Mouse (Mus musculus) cortical plate, adult 2 months (tissue): ENCODE measurements around the gene S100b. TPM values are rescaled to one million over a fixed set of nuclear protein-coding genes. Genes with fewer than 3 reads are reported as not detected.

Experiments
- H3K27ac ChIP-seq: fragments of 200-500 bp; 2 replicates; pipeline ENCODE4 v1.5.1; 2012; ENCODE audit warnings: low read length, control low read depth, inconsistent platforms; ENCODE audit not compliant: insufficient read depth
- H3K4me1 ChIP-seq: fragments of 200-500 bp; 2 replicates; pipeline ENCODE4 v1.6.1; 2011; ENCODE audit warnings: low read length; ENCODE audit not compliant: control insufficient read depth, insufficient read depth
- H3K4me3 ChIP-seq: fragments of 200-500 bp; 2 replicates; pipeline ENCODE4 v1.5.1; 2011; ENCODE audit warnings: mild to moderate bottlenecking, low read length, control low read depth; ENCODE audit not compliant: insufficient read depth
- CTCF ChIP-seq: fragments of 200-500 bp; IDR thresholded peaks from 2 replicates; pipeline ENCODE4 v1.5.1; 2011; ENCODE audit warnings: mild to moderate bottlenecking, control low read depth, low read length; ENCODE audit not compliant: insufficient read depth; ENCODE audit errors: extremely low read depth
- POLR2A ChIP-seq: fragments of 200-500 bp; IDR thresholded peaks from 2 replicates; pipeline ENCODE4 v1.6.1; 2011; ENCODE audit warnings: mild to moderate bottlenecking, low read length, control low read depth; ENCODE audit not compliant: insufficient read depth; ENCODE audit errors: extremely low read depth
- polyA plus RNA-seq: library from polyadenylated mRNA; depleted of rRNA; stranded (reverse); fragments of >200 nt; gene quantifications from 2 replicates; pipeline ENCODE4 v1.2.3, GENCODE M21; 2012

S100b gene
- polyA plus RNA-seq, 1 experiment = 260 TPM

DNA sequence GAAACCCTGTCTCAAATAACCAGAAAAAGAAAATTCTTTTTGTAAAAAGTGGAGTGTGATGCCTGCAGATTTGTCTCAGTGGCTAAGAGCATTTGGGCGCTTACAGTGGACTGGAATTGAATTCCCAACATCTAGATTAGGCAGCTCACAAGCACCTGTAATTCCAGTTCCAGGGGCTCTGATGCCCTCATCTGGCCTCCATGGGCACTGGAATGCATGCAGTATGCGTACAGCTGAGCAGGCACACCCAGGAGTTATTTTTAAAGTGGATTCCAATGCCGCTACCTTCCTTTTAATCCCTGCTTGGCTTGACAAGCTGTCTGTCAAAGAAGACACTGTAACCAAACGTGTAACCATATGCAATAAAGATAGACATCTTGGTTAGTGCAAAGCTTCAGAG is 14.3 kb upstream of the S100b start:
- Histone ChIP-seq H3K4me1 (peaks cover 3% of the 10 kb centered on the region; the same call in 1 of the 2 replicates), H3K4me3 (no peak overlapping the region), H3K27ac (no peak overlapping the region)
- TF ChIP-seq CTCF (no peak), POLR2A (no peak)

DNA sequence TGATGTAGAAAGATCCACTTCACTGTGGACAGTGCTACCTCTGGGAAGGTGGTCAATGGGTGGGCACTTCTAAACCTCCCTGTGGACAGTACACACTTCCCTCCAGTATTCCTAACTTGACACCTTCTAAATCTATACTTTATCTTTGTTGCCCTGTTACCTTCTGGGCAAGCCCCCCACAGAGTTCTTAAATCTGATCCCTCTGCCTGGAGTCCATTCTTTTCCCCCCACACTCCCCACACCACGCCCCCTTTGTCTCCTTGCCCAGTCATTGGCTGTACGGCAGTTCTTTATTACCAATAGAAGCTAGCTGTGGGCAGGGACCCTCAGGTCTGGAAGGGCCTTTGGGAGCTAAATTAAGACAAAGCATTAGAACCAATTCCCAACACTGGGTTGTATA is 8.5 kb upstream of the S100b start:
- H3K4me3 ChIP-seq = no peak overlapping the region
- H3K4me1 ChIP-seq = no peaks in the 10 kb centered on the region
- H3K27ac ChIP-seq = no peak overlapping the region
- TF ChIP-seq POLR2A (no peak), CTCF (no peak)

DNA sequence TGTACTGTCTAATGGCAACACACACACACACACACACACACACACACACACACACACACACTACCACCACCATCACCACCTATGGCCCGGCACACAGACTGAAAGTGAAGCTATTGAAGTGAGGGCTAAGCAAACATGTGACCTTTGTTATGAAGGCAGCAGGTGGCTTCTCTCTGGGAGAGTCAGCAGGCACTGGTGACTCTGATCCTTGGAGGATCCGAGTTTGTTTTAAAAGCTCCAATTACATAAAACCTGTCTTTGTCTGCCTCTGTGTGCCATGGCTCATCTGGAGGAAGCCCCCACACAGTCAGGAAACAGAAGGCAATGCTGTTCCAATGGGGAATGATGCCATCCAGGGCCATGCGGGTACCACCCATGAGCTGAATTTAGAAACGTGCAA is 7.1 kb upstream of the S100b start:
- TF ChIP-seq POLR2A = no peak
- no peak for TF ChIP-seq CTCF
- H3K4me1 ChIP-seq = no peaks in the 10 kb centered on the region
- H3K27ac ChIP-seq = no peak overlapping the region
- H3K4me3 ChIP-seq = no peak overlapping the region

DNA sequence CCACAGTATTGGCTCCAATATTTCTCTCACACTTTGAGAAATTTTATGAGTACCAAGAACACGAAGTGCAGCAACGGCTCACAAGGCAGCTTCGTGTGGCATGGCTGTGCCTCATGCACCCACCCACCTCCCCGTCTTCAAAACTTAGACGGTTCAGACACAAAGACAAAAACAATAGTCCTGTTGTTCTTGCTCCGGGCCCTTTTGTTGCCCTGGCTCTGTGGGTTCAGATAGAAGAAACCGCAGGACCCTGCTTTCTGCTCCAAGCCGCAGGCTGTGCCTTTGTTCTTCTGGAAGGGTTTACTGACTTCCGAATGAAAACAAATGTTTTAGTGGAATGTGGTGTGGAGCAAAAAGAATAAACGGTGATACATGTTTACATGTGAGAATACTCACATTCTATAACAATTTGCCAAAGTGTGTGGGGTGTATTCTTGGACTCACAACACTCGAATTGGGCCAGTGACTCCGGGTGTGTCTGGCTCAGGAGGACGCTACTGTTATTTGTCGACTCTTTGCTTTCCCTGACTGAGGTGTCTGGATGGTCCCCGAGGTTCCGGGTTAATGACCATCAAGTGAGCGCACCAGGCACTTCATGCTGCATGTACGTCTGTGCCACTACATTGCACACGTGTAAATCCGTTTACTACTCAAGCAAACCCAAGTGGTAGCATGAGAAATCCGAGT is 5.5 kb upstream of the S100b start:
- no peak for TF ChIP-seq POLR2A
- TF ChIP-seq CTCF = no peak
- H3K4me1 ChIP-seq = peaks cover 3% of the 10 kb centered on the region; the same call in 1 of the 2 replicates
- H3K4me3 ChIP-seq = no peak overlapping the region
- H3K27ac ChIP-seq = no peak overlapping the region

DNA sequence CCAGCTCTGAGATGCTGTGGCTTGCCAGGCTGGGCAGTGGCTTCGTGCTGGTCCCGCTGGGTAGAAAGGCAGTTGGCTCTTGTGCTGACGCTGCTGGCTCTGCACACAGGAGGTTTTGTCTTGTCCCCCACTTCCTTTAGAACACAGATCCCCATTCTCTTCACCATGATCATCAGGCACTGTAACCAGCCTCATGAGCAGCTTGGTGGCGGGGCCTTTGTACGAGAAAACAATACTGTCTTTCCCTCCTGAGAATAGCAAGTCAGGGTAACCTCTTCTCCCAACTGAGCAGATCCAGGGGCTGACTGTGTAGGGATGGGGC is 5.0 kb upstream of the S100b start:
- Histone ChIP-seq H3K4me3 (no peak overlapping the region), H3K27ac (no peak overlapping the region), H3K4me1 (peaks cover 4% of the 10 kb centered on the region; the same call in 1 of the 2 replicates)
- TF ChIP-seq POLR2A (no peak), CTCF (no peak)

DNA sequence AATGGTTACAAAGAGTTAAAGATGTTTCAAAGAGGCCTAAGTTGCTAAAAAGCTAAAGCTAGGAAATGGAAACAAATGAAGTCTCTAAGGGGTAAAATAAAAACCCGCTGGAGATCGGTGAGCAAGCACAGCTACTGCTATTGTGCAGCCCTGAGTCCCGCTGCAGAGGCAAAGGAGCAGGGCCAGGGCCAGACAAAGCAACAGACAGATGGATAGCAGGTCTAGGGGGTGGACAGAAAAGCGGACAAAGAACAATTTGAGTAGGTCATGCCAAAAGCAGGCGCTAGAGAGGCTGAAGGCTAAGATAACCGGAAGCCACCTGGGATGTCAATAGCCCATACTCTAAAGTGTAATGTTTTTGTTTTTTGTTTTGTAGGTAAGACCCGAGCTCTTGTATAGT is 2.8 kb upstream of the S100b start:
- Histone ChIP-seq H3K27ac (no peak overlapping the region), H3K4me3 (no peak overlapping the region), H3K4me1 (peaks cover 4% of the 10 kb centered on the region; the same call in 1 of the 2 replicates)
- TF ChIP-seq CTCF (no peak), POLR2A (no peak)

DNA sequence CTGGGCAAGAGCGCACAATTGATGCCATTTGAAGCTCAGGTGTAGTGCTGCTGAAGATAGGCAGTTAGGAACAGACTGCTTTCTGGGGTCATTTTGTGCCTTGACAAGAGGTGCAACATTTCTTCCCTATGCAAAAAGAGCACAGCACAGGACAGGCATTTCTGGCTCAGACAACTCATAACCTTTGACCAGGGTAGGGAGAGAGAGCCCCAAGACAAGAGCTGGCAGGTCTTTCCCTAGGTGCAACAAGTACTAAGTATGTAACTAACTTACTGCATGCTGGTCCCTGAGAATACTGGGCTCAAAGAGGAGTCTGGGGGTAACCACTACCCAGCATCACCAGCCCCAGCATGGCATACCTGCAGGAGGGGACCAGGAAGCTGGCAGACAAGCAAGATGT is 574 bp upstream of the S100b start:
- Histone ChIP-seq H3K27ac (no peak overlapping the region), H3K4me3 (no peak overlapping the region), H3K4me1 (peaks cover 6% of the 10 kb centered on the region; the same call in 1 of the 2 replicates)
- no peak for TF ChIP-seq CTCF
- no peak for TF ChIP-seq POLR2A

DNA sequence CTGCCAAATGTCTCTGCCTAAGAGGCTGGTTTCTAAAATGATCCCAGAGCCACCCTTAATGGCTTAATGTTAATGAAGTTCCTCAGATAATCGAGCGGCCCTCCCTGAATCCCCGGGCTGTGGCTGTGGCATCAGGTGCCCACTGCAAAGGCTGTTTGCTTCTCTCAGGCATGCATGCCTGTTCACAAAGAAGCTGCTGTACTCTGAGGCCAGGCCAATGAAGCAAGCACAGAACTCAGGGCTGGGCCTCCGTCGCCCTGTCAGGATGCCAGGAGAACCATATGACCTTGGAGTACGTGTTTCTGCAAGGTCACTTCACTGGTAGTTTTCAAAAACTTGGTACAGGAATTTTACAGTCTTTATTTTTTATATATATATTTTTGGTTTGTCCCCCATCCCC is 2.0 kb downstream of the S100b start:
- no peak for TF ChIP-seq CTCF
- no peak for TF ChIP-seq POLR2A

DNA sequence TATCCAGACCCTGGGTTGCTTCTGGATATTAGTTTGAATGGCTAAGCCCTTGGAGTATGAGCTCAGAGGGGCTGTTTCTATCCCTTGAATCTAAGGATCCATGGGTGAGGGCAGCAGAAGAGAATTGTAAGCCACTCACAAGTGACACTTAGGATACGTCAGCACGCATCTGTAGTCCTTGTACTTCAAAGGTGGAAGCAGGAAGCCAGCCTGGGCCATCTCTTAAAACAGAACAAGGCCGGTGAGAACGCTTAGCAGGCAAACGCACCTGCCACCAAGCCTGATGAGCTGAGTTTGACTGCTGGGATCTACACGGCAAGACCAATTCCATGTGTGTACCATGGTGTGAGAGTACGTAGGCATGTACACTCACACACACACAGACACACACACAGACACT is 3.6 kb downstream of the S100b start:
- Histone ChIP-seq H3K4me3 (no peak overlapping the region), H3K4me1 (peaks cover 9% of the 10 kb centered on the region), H3K27ac (no peak overlapping the region)
- TF ChIP-seq POLR2A = no peak
- no peak for TF ChIP-seq CTCF

More for the DNA sequence above, 2.0 kb downstream of the S100b start:
- H3K4me1 ChIP-seq = peaks cover 9% of the 10 kb centered on the region
- no peak overlapping the region for H3K4me3 ChIP-seq
- H3K27ac ChIP-seq = no peak overlapping the region

DNA sequence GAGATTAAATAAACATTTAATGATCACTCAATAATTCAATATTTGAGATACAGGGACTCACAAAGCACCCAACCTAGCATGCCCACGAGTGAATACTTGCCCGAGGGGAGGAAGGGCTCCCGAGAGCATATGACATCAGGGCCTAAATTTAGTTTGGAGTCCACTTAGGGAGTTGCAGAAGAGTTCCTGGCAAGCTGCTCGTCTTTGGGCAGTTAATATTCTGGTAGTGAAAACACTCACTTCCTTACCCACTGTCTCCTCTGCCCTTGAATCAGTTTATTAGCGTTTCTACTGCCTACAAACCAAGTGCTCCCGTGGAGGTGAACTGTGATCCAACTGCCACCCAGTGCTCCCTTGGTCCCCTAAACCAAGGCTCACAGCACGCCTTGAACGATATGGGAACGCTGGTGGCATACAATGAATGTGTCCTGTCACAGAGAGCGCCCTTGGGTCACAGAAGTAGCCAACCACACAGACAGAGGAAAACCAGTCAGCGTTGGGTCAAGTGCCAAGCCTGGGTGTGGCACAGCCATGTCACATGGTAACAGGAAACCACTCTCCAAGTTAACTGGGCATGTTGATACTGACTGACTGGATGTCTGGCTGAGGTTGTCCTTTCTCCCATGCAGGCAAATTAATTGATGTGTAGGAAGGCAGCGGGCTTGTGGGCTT is 4.2 kb downstream of the S100b start:
- Histone ChIP-seq H3K27ac (peak overlapping the region; percentile 24; the same call in 1 of the 2 replicates), H3K4me3 (no peak overlapping the region), H3K4me1 (peaks cover 9% of the 10 kb centered on the region)
- no peak for TF ChIP-seq POLR2A
- TF ChIP-seq CTCF = no peak
